In the genomic region with DNA sequence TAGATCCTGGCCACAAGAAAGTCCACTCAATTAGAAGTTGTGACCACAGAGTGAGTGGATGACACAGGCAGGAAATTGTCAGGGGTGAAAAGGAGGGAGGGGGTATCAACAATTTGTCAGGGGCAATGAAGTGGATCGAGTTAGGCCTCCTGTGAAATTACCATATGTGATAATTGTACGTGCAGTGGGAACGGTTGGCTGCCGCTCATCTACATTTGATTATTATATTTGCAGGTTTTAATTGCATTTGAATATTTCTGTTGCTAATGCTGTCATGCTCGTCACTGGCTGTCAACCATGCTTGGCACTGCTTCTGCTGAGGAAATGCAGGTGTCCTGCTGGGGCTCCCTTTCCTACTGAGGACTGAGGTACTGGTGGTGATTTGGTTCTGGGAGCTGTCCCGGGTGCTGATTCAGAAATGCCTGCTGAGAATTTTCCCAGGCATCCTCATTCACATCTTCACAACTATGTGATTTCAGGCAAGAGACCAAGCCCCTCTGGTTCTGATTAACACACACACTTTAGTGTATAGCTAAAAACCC, we compare ENCODE assay signal across 12 mouse cellular contexts.
A peak's percentile ranks its signal among the peaks of the same experiment; 100 is the strongest.
DNase-seq lines count a peak whose midpoint lies in the region; ATAC-seq and TF ChIP-seq lines count a peak whose summit lies in the region.
"Had no signal": no experiment of that assay in that cellular context is flagged by ENCODE, and none has a peak within 500 bp of the region (broad histone marks: within the 10 kb centered on the region; RNA-seq: fewer than 3 reads in every experiment).

No protein-coding gene starts in this region.

- WGBS in heart, postnatal 0 days = 62% methylated on average over 6 of the region's 6 CpGs
- 44% methylated on average over 6 of the region's 6 CpGs for WGBS in hindbrain, embryonic 13.5 days

- H3K27me3 ChIP-seq in heart, postnatal 0 days (ENCODE audit: control insufficient read depth, insufficient read depth, low read length) = no peaks in the 10 kb centered on the region
- H3K27me3 ChIP-seq in hindbrain, embryonic 13.5 days = no peaks in the 10 kb centered on the region
- H3K27me3 ChIP-seq: kidney, embryonic 15.5 days; limb, embryonic 15.5 days had no signal

- no peaks in the 10 kb centered on the region for H3K9me3 ChIP-seq in heart, postnatal 0 days (replicated peaks; ENCODE audit: control insufficient read depth, low read length)
- no peaks in the 10 kb centered on the region for H3K9me3 ChIP-seq in hindbrain, embryonic 13.5 days
- H3K9me3 ChIP-seq: kidney, embryonic 15.5 days; limb, embryonic 15.5 days had no signal

- no peak overlapping the region for H3K9ac ChIP-seq in heart, postnatal 0 days (replicated peaks; ENCODE audit: low read depth, low read length)
- H3K9ac ChIP-seq in hindbrain, embryonic 13.5 days = no peak overlapping the region
- H3K9ac ChIP-seq: kidney, embryonic 15.5 days; limb, embryonic 15.5 days had no signal

- ATAC-seq in heart, postnatal 0 days (ENCODE audit: insufficient read depth, low read depth) = no peak
- peak; percentile 39; the same call in 1 of the 2 replicates for ATAC-seq in hindbrain, embryonic 13.5 days (ENCODE audit: low FRiP score)
- no peak for ATAC-seq in erythroblast, adult 5-6 weeks (replicated peaks; ENCODE audit: low FRiP score, poor library complexity, severe bottlenecking)

- H3K36me3 ChIP-seq in heart, postnatal 0 days (replicated peaks; ENCODE audit: control insufficient read depth, insufficient read depth, low read length) = no peaks in the 10 kb centered on the region
- no peaks in the 10 kb centered on the region for H3K36me3 ChIP-seq in hindbrain, embryonic 13.5 days
- H3K36me3 ChIP-seq: kidney, embryonic 15.5 days; limb, embryonic 15.5 days had no signal

- no peaks in the 10 kb centered on the region for H3K4me1 ChIP-seq in heart, postnatal 0 days (ENCODE audit: control insufficient read depth, insufficient read depth)
- no peaks in the 10 kb centered on the region; the same call in 1 of the 2 replicates for H3K4me1 ChIP-seq in hindbrain, embryonic 13.5 days (replicated peaks)
- H3K4me1 ChIP-seq: kidney, embryonic 15.5 days; limb, embryonic 15.5 days had no signal

- H3K4me3 ChIP-seq in heart, postnatal 0 days (ENCODE audit: low read depth, low read length) = no peak overlapping the region
- no peak overlapping the region for H3K4me3 ChIP-seq in hindbrain, embryonic 13.5 days
- H3K4me3 ChIP-seq: kidney, embryonic 15.5 days; limb, embryonic 15.5 days had no signal

- no peak overlapping the region for H3K27ac ChIP-seq in heart, postnatal 0 days (ENCODE audit: low read depth)
- no peak overlapping the region for H3K27ac ChIP-seq in hindbrain, embryonic 13.5 days
- H3K27ac ChIP-seq: kidney, embryonic 15.5 days; limb, embryonic 15.5 days; macrophage had no signal

- no peak for TF ChIP-seq CTCF in heart, postnatal 0 days (IDR thresholded peaks at IDR 0.05; ENCODE audit: low read depth)

- TF ChIP-seq EP300 in heart, postnatal 0 days (IDR thresholded peaks at IDR 0.05; ENCODE audit: low read depth) = no peak

- peak; percentile 7 for DNase-seq in heart, postnatal 0 days (ENCODE audit: low spot score)
- no peak for DNase-seq in heart, adult 8-10 months (ENCODE audit: low spot score)
- DNase-seq in 3T3-L1 (ENCODE audit: low read depth, low spot score) (peak; percentile 48), adipocyte (ENCODE audit: low spot score) (peak; percentile 19)
- DNase-seq in frontal cortex, adult 2 months (ENCODE audit: extremely low spot score in 1 of 2, low spot score in 1 of 2) = no peak
- DNase-seq in ovary, adult 18-20 months (ENCODE audit: low spot score) = no peak
- DNase-seq: gastrocnemius, postnatal 10 days had no signal

- H3K4me2 ChIP-seq in heart, postnatal 0 days (ENCODE audit: low read depth, low read length) = no peak overlapping the region
- H3K4me2 ChIP-seq in hindbrain, embryonic 13.5 days = no peak overlapping the region
- H3K4me2 ChIP-seq: kidney, embryonic 15.5 days; limb, embryonic 15.5 days had no signal

Comparison
In these comparisons a context has a peak if more than half of its experiments do, and no peak if none do; other contexts are left out.
1. DNase-seq: peak in heart, postnatal 0 days (single experiment), 3T3-L1 (single experiment) and adipocyte (single experiment); none in heart, adult 8-10 months (single experiment), frontal cortex, adult 2 months (0 of 2) and ovary, adult 18-20 months (single experiment).